Mouse (Mus musculus) mouse embryonic stem cell (cell line): ENCODE measurements around the gene Peg10.

Experiments
- in situ Hi-C, 2 experiments: fragments of 300-500 bp; cut with MboI; formaldehyde crosslinking; loops; 1 replicate in 1 of 2; 3 replicates in 1 of 2; pipeline ENCODE4 v1.14.3; 2019 to 2020; ENCODE audit warnings: low sequenced_read_pairs in 2 of 2, low pct_unique_long_range_greater_than_20kb in 1 of 2, mixed read lengths in 1 of 2; ENCODE audit not compliant: unreplicated experiment in 1 of 2

Peg10 gene

GRCm38 (mm10) chr6:4746696-4747439 is at the start of gene Peg10, which contains the start of gene Sgce:
Peg10 (plus strand) TSS chr6:4747306.
Sgce (minus strand) TSS chr6:4747207.
- in situ Hi-C loops = no loop called here

GRCm38 (mm10) chr6:4701641-4702040 is 45.5 kb upstream of the Peg10 start:
- in situ Hi-C loops = no loop called here

GRCm38 (mm10) chr6:4703908-4704307 is 43.2 kb upstream of the Peg10 start:
- in situ Hi-C loops = no loop called here

- in situ Hi-C loops = no loop called here
Observed at GRCm38 (mm10) chr6:4706415-4706814, 40.7 kb upstream of the Peg10 start.

DNA sequence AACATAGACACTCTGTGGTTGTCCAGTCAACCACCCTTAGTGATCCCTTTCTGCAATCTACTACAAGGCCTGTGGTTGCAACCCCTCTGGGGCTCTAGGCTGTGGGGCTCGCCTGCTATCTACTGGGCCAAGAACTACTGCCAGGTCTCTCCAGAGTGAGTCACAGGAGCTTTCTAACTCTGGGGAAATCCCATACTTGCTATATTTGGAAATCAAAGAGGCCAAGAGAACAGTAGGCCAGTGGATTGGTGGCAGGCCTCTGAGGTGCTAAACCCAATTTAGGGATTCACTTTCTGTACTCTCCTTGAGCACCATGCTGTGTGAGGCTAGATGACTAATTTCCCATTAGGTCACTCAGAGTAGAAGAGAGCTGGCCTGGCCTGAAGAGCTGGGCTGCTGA is 38.1 kb upstream of the Peg10 start:
- in situ Hi-C loops = no loop called here

GRCm38 (mm10) chr6:4716171-4716570 is 30.9 kb upstream of the Peg10 start:
- in situ Hi-C loops = no loop called here

DNA sequence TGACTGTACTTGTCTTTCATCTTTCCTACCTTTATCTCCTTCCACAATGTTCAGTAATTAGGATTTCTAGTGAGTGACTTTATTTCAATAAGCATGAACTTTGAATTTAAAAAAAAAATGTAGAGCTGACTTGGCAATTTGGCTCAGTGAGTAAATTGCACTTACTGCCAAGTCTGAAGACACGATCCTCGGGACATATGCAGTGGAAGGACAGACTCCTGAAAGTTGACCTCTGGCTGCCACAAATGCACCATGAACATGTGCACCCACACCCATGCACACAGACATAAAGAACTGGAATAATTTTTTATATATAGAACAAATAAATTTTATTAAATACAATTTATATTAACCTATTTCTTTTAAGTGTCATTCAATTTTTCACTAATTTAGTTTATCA is 29.8 kb upstream of the Peg10 start:
- in situ Hi-C loops = no loop called here

- in situ Hi-C loops = no loop called here
Observed at GRCm38 (mm10) chr6:4722142-4722541, 25.0 kb upstream of the Peg10 start.

- in situ Hi-C loops = no loop called here
Observed at GRCm38 (mm10) chr6:4722739-4723138, 24.4 kb upstream of the Peg10 start.

DNA sequence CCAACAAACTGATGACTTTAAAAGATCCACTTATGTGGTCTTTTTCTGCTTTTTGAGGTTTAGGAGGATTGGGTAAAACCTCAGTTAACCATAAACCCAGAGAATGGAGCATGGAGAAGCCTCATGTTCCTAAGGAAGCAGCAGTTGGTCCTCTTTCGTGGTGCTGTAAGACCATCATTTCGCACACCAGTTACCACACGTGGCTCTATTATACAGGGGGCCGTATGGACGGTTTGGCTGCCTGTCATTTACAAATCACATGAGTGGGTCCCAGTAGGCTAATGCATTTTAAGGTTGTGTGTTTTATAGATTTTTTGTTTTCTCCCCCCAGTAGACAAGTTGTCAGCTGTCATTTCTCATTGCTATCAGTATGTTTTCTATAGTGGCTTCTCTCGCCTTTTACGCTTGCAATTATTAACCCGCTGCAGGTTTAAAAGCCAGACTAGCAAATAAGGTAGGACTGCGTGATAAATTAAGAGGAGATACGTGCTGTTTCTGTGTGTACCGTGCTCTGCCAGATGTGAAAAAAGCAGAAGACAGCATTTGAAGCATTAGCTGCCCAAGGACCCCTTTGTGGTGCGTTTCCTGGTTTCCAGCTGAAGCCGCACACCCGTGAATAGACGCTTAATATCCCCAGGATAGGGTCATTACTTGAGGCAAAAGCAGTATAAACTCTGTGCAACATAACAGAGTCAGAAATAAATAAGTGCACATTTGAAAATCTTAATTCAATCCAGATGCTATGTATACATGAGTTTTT is 22.9 kb upstream of the Peg10 start:
- in situ Hi-C loops = no loop called here

GRCm38 (mm10) chr6:4728305-4728704 is 18.8 kb upstream of the Peg10 start:
- in situ Hi-C loops = no loop called here

- in situ Hi-C loops = no loop called here
Observed at GRCm38 (mm10) chr6:4731675-4732074, 15.4 kb upstream of the Peg10 start.

DNA sequence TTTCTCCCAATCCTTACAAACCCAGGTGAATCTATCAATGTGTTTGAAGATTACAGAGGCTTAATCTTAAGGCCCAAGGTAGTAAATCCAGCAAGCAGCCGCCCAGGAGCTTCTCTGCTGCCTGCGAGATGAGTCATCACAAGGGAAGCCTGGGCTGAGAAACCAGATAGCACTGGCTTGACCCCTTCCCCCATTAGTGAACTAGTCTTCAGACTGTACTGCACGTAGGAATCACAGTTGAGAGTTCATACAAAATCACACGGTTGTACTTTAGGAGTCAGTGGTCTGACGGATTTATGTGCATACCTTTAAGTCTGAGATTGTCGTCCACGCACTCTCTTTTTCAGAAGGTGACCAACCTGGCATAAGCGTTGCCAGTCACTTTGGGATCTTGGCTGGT is 13.9 kb upstream of the Peg10 start:
- in situ Hi-C loops = no loop called here

DNA sequence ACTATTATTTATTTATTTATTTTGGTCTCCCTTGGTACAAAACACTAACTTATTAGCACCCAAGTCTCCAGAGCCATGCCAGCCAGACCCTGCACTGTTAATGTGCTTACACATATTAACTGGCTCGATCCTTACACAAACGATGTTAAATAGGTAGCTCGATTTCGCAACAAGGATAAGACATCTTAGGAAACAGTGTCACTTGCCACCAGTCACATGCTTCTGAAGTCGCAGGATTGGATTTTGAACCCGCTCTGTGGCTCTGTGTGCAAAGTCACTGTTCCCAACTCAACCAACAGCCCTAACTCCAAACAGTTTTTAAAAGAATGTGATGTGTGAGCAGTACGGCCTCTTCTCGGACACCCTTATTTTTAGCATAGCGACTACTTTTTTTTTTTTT is 10.7 kb upstream of the Peg10 start:
- in situ Hi-C loops = no loop called here

GRCm38 (mm10) chr6:4738034-4738629 is 9.0 kb upstream of the Peg10 start:
- in situ Hi-C loops = no loop called here

- in situ Hi-C loops = no loop called here
Observed at GRCm38 (mm10) chr6:4738717-4739116, 8.4 kb upstream of the Peg10 start.

- in situ Hi-C loops = loop anchor here in 1 of 2 experiments (5.0 kb wide), 1 partner anchor 82 kb away; no protein-coding TSS in a partner anchor
Observed at GRCm38 (mm10) chr6:4739522-4740355, 7.4 kb upstream of the Peg10 start.

DNA sequence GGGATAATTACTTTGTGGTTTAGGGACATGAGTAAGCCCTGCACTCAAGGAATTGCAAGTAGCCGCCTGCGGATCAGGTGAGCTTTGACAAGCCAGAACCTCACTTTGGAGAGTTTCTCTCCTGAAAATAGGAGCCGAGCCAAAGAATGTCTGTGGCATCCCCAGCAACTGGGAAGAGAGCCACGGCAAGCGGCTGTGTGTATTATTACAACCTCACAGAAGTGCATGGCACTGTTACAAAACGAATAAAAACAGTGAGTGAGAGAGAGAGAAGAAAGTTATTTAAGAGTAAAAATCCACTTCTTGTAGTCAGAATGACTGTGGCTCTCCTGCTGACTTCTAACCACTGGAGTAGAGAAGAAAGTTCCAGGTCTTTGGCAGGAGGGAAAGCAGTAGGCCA is 6.6 kb upstream of the Peg10 start:
- in situ Hi-C loops = loop anchor here in 1 of 2 experiments (5.0 kb wide), 1 partner anchor 83 kb away; no protein-coding TSS in a partner anchor
